Mouse (Mus musculus) forebrain, embryonic 11.5 days (tissue): ENCODE data around the gene Ybx2. TPM values are rescaled to one million over a fixed set of nuclear protein-coding genes. Genes with fewer than 3 reads are reported as not detected.

Experiments
- ATAC-seq: fragments of 200-750 bp; cut with Nextera tagmentation; replicated peaks from 2 replicates; pipeline ENCODE4 v1.8.0; 2017; ENCODE audit warnings: moderate TSS enrichment; ENCODE audit not compliant: low FRiP score
- DNase-seq: peaks from one replicate; pipeline ENCODE4 v3.0.0-alpha.2; 2017; ENCODE audit warnings: low spot score
- H3K27ac ChIP-seq: fragments of 300-500 bp; sonication (generic); 2 replicates; pipeline ENCODE4 v1.5.1; 2014; ENCODE audit warnings: low read depth, low read length
- H3K27me3 ChIP-seq: fragments of 300-500 bp; sonication (generic); 2 replicates; pipeline ENCODE4 v1.6.1; 2014; ENCODE audit warnings: mild to moderate bottlenecking, low read length, mixed read lengths; ENCODE audit not compliant: control insufficient read depth, insufficient read depth
- H3K36me3 ChIP-seq: fragments of 300-500 bp; sonication (generic); 2 replicates; pipeline ENCODE4 v1.6.1; 2014; ENCODE audit warnings: mild to moderate bottlenecking, low read length, moderate library complexity, mixed read lengths; ENCODE audit not compliant: control insufficient read depth, insufficient read depth
- H3K4me1 ChIP-seq: fragments of 300-500 bp; sonication (generic); replicated peaks from 2 replicates; pipeline ENCODE4 v1.6.1; 2014; ENCODE audit warnings: low read length, mixed read lengths; ENCODE audit not compliant: control insufficient read depth, insufficient read depth
- H3K4me2 ChIP-seq: fragments of 300-500 bp; sonication (generic); 2 replicates; pipeline ENCODE4 v1.6.1; 2014; ENCODE audit warnings: low read depth, mild to moderate bottlenecking, low read length, moderate library complexity, mixed read lengths; ENCODE audit not compliant: severe bottlenecking
- H3K4me3 ChIP-seq: fragments of 300-500 bp; sonication (generic); 2 replicates; pipeline ENCODE4 v1.5.1; 2014; ENCODE audit warnings: low read depth, low read length
- H3K9ac ChIP-seq: fragments of 300-500 bp; sonication (generic); 2 replicates; pipeline ENCODE4 v1.6.1; 2014; ENCODE audit warnings: low read length
- H3K9me3 ChIP-seq: fragments of 300-500 bp; sonication (generic); 2 replicates; pipeline ENCODE4 v1.6.1; 2016; ENCODE audit warnings: low read length, mixed read lengths; ENCODE audit not compliant: control insufficient read depth
- WGBS: fragments of 180-500 bp; shearing (Covaris S2); extraction: QIAGEN DNeasy Blood & Tissue Kit; methylation state at CpG from one replicate; pipeline ENCODE4 v1.1.7; 2014; 5-methylcytosine and 5-hydroxymethylcytosine counted together
- polyA plus RNA-seq: library from polyadenylated mRNA; unstranded; fragments of >200 nt; fragmentation: Nextera tagmentation; extraction: Ambion mirVana; gene quantifications from 2 replicates; pipeline ENCODE4 v1.2.1, GENCODE M21; 2014

Ybx2 gene
- polyA plus RNA-seq, 1 experiment from 2014 or later, result 10.1 TPM

GRCm38 (mm10) chr11:69966860-69967517 is 31.4 kb downstream of the Ybx2 start:
- peak overlapping the region; percentile 19 for H3K4me3 ChIP-seq
- peak overlapping the region; percentile 41 for H3K9ac ChIP-seq
- peaks cover 9% of the 10 kb centered on the region for H3K4me1 ChIP-seq
- H3K36me3 ChIP-seq, result no peaks in the 10 kb centered on the region; the same call in 1 of the 2 replicates
- H3K27ac ChIP-seq, result no peak overlapping the region
- no peaks in the 10 kb centered on the region for H3K9me3 ChIP-seq
- ATAC-seq (no peak), DNase-seq (no peak)
- peak overlapping the region; percentile 48 for H3K4me2 ChIP-seq
- 40% methylated on average over 17 of the region's 17 CpGs for WGBS
- H3K27me3 ChIP-seq, result peaks cover 48% of the 10 kb centered on the region

DNA sequence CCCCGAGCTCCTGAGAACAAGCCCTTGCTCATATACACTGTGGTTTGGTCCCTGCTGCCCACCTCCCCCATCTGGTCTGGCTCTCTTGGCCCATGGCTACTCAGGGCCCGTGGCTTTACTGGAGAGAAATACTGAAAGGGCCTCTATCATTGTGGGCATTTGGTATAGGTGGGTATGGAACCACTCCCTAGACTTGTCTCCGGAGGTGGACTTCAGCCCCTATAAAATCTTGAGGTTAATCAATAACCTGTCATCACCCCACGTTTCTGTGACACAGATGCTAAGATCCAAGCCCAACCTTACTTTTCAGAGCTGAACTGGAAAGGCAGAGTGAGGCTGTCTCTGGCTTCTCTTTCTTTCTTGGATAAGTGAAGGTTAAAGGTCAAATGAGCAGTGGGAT is 33.2 kb downstream of the Ybx2 start:
- DNase-seq, result no peak
- Histone ChIP-seq H3K4me3 (no peak overlapping the region), H3K36me3 (no peaks in the 10 kb centered on the region; the same call in 1 of the 2 replicates), H3K9ac (no peak overlapping the region), H3K4me2 (no peak overlapping the region), H3K9me3 (no peaks in the 10 kb centered on the region), H3K27ac (no peak overlapping the region), H3K27me3 (peaks cover 40% of the 10 kb centered on the region), H3K4me1 (peaks cover 9% of the 10 kb centered on the region)
- WGBS, result 88% methylated on average over 4 of the region's 4 CpGs
- no peak for ATAC-seq

- Histone ChIP-seq H3K4me1 (peaks cover 9% of the 10 kb centered on the region), H3K36me3 (peaks cover 4% of the 10 kb centered on the region; the same call in 1 of the 2 replicates), H3K9me3 (no peaks in the 10 kb centered on the region), H3K9ac (no peak overlapping the region), H3K27me3 (peaks cover 27% of the 10 kb centered on the region), H3K4me2 (no peak overlapping the region), H3K27ac (no peak overlapping the region), H3K4me3 (no peak overlapping the region)
- ATAC-seq, result no peak
- WGBS, result 92% methylated on average over 6 of the region's 6 CpGs
- no peak for DNase-seq
Measured at GRCm38 (mm10) chr11:69970222-69970621, 34.6 kb downstream of the Ybx2 start.

GRCm38 (mm10) chr11:69970775-69971174 is 35.2 kb downstream of the Ybx2 start:
- no peak overlapping the region for H3K9ac ChIP-seq
- 89% methylated on average over 3 of the region's 3 CpGs for WGBS

DNA sequence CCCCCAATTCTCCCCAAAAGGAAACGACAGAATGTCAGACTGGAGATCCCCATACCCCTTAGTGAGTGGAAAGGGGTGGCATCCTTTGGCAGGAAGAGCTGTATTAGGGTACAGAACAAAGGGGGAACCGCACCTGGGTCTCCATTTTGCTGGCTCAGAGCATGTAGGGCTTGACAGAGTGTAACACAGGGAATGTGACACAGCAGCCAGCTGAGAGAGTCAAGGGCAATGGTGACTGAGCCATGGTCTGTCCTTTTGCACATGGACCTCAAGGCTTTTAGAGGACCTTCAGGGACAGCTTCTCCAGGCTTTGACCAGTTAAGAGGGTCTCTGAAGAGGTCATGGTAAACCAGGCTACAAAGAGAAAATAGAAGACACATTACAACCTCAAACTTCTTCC is 39.3 kb downstream of the Ybx2 start:
- Histone ChIP-seq H3K9ac (no peak overlapping the region), H3K4me1 (peaks cover 3% of the 10 kb centered on the region; the same call in 1 of the 2 replicates), H3K4me2 (no peak overlapping the region), H3K27me3 (no peaks in the 10 kb centered on the region), H3K36me3 (peaks cover 7% of the 10 kb centered on the region), H3K4me3 (no peak overlapping the region), H3K27ac (no peak overlapping the region), H3K9me3 (no peaks in the 10 kb centered on the region)
- no peak for DNase-seq
- ATAC-seq, result no peak
- WGBS, result 94% methylated on average over 2 of the region's 2 CpGs

More at GRCm38 (mm10) chr11:69970775-69971174, 35.2 kb downstream of the Ybx2 start:
- Histone ChIP-seq H3K4me3 (no peak overlapping the region), H3K4me2 (no peak overlapping the region), H3K27me3 (peaks cover 22% of the 10 kb centered on the region), H3K9me3 (no peaks in the 10 kb centered on the region), H3K4me1 (peaks cover 7% of the 10 kb centered on the region), H3K27ac (no peak overlapping the region), H3K36me3 (peaks cover 4% of the 10 kb centered on the region; the same call in 1 of the 2 replicates)
- ATAC-seq (no peak), DNase-seq (no peak)

DNA sequence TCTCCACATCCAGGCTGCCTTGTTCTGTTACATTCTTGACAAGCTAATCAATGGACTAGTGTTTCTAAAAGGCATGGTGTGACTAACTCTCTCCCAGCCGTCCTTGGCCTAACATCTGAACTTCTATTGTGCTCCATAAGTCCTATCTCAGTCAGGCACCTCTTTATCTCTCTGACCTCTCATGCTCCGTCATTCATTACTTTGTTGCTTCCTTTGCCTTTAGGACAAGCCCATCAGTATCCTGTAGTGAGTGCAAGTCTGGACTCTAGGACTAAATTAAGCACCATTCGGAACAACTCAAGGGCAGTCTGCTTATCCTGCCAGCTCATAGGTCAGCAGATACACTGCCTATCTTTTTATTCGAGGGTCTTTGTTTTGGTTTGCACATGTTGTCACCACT is 40.7 kb downstream of the Ybx2 start:
- 89% methylated on average over 4 of the region's 4 CpGs for WGBS
- Histone ChIP-seq H3K27me3 (no peaks in the 10 kb centered on the region), H3K4me3 (no peak overlapping the region), H3K9ac (no peak overlapping the region), H3K36me3 (peaks cover 7% of the 10 kb centered on the region), H3K4me2 (no peak overlapping the region), H3K27ac (no peak overlapping the region), H3K9me3 (no peaks in the 10 kb centered on the region), H3K4me1 (peaks cover 3% of the 10 kb centered on the region; the same call in 1 of the 2 replicates)
- ATAC-seq, result no peak
- DNase-seq, result no peak

GRCm38 (mm10) chr11:69979827-69980195 is 44.2 kb downstream of the Ybx2 start:
- Histone ChIP-seq H3K36me3 (peaks cover 5% of the 10 kb centered on the region), H3K4me1 (peaks cover 16% of the 10 kb centered on the region), H3K4me2 (peak overlapping the region; percentile 93), H3K9ac (peak overlapping the region; percentile 91), H3K27ac (peak overlapping the region; percentile 99), H3K4me3 (peak overlapping the region; percentile 89), H3K9me3 (no peaks in the 10 kb centered on the region), H3K27me3 (no peaks in the 10 kb centered on the region)
- no peak for ATAC-seq
- WGBS, result 5% methylated on average over 16 of the region's 16 CpGs
- DNase-seq, result no peak

DNA sequence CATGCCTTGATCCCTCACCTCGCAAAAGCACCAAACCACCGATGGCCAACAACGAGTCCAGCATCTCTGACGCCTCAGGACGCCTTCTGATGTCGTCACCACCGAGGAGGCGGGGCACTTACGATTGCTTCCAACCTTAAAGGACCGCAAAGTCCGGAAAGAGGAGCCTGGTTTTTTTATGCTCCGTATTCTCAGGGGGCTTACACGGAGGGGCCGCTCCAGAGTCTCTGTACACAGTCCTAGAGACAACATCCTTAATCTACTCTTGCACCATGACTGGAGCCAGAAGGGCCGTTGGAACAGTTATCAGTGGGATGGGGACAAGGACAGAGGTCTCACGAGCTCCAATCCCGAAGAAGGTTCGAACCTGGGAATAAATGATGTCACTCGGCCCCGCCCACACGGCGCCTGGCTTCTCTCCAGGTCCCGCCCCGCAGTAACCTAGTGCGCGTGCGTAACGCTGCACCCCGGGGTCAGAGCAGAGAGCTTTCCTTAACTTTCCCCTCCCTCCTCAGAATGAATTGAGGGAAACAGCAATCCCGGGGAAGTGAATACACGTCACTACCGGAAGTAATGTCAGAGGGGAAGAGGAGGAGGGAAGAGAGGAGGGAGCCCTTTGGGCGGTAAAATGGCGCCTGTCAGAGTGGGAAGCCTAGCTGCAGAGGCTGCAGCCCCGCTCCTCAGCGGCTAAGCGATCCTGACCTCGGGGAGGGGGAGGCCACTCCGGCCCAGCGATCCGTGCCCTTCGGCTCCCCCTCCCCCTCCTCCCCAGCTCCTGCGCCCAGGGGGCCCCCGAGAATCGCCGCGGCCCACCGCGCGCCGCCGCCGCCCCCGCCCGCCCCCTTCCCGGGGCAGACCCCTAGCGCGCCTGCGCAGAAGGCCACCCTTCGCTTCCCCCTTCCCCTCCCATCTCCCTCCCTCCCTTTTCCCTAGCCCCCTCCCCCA is 44.9 kb downstream of the Ybx2 start:
- under 1% methylated on average over 50 of the region's 60 CpGs for WGBS
- Histone ChIP-seq H3K4me3 (peak overlapping the region; percentile 89), H3K4me1 (peaks cover 16% of the 10 kb centered on the region), H3K9me3 (no peaks in the 10 kb centered on the region), H3K4me2 (peak overlapping the region; percentile 93), H3K27me3 (no peaks in the 10 kb centered on the region), H3K36me3 (peaks cover 3% of the 10 kb centered on the region), H3K9ac (peak overlapping the region; percentile 91), H3K27ac (peak overlapping the region; percentile 99)
- ATAC-seq (peak; percentile 93), DNase-seq (peak; percentile 99)
